Mouse (Mus musculus): ENCODE measurements around the gene Eif4a1. TPM values are rescaled to one million over a fixed set of nuclear protein-coding genes. Genes with fewer than 3 reads are reported as not detected.

The Eif4a1 gene
- polyA plus RNA-seq, 1 experiment from 2014 or later, result 310 TPM

GRCm38 (mm10) chr11:69698574-69698973 lies 26.4 kb upstream of the Eif4a1 start:
- Histone ChIP-seq H3K27ac (no peak overlapping the region), H3K4me1 (replicated peaks) (peaks cover 15% of the 10 kb centered on the region), H3K9me3 (replicated peaks) (no peaks in the 10 kb centered on the region), H3K27me3 (no peaks in the 10 kb centered on the region), H3K9ac (no peak overlapping the region), H3K4me2 (no peak overlapping the region), H3K36me3 (no peaks in the 10 kb centered on the region), H3K4me3 (no peak overlapping the region)
- WGBS, result 65% methylated on average over 5 of the region's 5 CpGs
- ATAC-seq (replicated peaks; ENCODE audit: insufficient number of reproducible peaks, insufficient read depth, low FRiP score, low read depth), result no peak

DNA sequence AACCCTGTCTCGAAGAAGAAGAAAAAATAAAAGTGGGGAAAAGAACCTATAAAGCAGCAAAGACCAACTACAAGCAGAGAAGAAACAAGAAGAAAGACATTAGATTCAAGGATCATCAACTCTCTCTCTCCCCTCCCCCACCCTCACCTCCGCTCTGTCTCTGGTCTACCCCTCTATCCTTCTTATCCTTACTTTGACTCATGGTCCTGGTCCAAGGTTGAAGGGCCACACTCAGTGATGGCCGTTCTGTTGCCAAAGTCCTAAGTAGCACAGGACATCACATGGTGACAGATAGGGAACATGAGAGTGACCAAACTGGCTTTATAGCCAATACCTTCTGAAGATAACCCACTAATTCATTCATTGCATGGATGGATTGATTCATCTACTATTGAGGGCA lies 25.2 kb upstream of the Eif4a1 start:
- H3K4me3 ChIP-seq, result no peak overlapping the region
- no peak overlapping the region for H3K9ac ChIP-seq
- no peaks in the 10 kb centered on the region for H3K27me3 ChIP-seq
- H3K4me2 ChIP-seq, result no peak overlapping the region
- H3K9me3 ChIP-seq (replicated peaks), result no peaks in the 10 kb centered on the region
- ATAC-seq (replicated peaks; ENCODE audit: insufficient number of reproducible peaks, insufficient read depth, low FRiP score, low read depth), result no peak
- 81% methylated on average over 3 of the region's 3 CpGs for WGBS
- no peaks in the 10 kb centered on the region for H3K36me3 ChIP-seq
- H3K4me1 ChIP-seq (replicated peaks), result peaks cover 19% of the 10 kb centered on the region
- no peak overlapping the region for H3K27ac ChIP-seq

DNA sequence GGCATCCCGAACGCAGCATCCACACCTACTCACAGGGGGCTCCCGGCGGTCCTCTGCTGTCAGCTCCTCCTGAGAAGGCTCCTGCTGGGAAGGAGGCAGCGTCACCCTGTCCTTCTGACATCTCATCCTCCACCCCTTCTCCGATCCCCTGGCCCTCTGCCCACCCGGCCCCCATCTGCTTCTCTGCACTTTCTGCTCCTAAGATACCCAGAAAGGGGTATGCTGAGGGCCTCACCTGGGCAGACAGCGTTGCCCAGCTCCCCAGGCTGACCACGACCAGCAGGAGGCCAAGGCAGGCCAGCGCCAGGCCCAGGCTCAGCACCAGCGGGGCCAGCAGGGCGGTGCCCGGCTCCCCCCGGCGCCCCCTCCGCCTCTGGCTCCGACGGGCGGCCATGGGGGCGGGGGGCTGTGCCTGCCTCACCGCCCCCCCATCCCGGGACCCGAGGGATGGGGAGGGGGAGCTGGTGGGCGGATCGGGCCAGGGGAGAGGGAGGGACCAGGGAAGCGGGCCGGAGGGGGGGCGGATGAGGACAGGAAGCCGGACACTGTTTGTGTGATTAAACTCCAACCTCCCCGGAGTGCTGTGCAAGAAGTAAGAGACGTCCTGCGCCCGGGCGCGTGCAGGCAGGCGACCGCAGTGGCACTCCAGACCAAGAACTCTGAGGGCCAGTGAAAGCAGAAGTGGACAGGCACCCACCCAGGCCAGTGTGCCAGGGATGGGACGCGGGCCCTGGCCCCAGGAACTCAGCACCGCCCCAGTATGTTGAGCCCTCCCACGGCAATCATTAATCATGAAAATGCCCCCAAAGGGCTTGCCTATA lies 23.3 kb upstream of the Eif4a1 start, which contains the start of the genes Tnfsf12 and Tnfsfm13:
TSS of gene Tnfsf12 (minus strand) at position 489 of the 821 bp plus-strand sequence.
TSS of gene Tnfsfm13 (minus strand) at position 738 of the 821 bp plus-strand sequence.
- Histone ChIP-seq H3K4me3 (peak within 1 kb of the TSS; percentile 59), H3K27me3 (no peaks in the 10 kb centered on the region), H3K9me3 (replicated peaks) (no peaks in the 10 kb centered on the region), H3K27ac (peak within 1 kb of the TSS; percentile 73), H3K4me2 (peak within 1 kb of the TSS; percentile 90), H3K4me1 (replicated peaks) (peaks cover 19% of the 10 kb centered on the region), H3K9ac (peak within 1 kb of the TSS; percentile 69), H3K36me3 (no peaks in the 10 kb centered on the region)
- peak; percentile 78 for ATAC-seq (replicated peaks; ENCODE audit: insufficient number of reproducible peaks, insufficient read depth, low FRiP score, low read depth)
- WGBS, result 2% methylated on average over 41 of the region's 41 CpGs

GRCm38 (mm10) chr11:69695046-69695360 lies 22.8 kb upstream of the Eif4a1 start:
- H3K36me3 ChIP-seq, result no peaks in the 10 kb centered on the region
- no peaks in the 10 kb centered on the region for H3K9me3 ChIP-seq (replicated peaks)
- peak overlapping the region; percentile 59 for H3K4me3 ChIP-seq
- H3K27ac ChIP-seq, result peak overlapping the region; percentile 73; the same call in 1 of the 2 replicates
- no peaks in the 10 kb centered on the region for H3K27me3 ChIP-seq
- peak overlapping the region; percentile 90 for H3K4me2 ChIP-seq
- 29% methylated on average over 6 of the region's 6 CpGs for WGBS
- peak overlapping the region; percentile 69 for H3K9ac ChIP-seq
- peaks cover 19% of the 10 kb centered on the region for H3K4me1 ChIP-seq (replicated peaks)
- no peak for ATAC-seq (replicated peaks; ENCODE audit: insufficient number of reproducible peaks, insufficient read depth, low FRiP score, low read depth)

DNA sequence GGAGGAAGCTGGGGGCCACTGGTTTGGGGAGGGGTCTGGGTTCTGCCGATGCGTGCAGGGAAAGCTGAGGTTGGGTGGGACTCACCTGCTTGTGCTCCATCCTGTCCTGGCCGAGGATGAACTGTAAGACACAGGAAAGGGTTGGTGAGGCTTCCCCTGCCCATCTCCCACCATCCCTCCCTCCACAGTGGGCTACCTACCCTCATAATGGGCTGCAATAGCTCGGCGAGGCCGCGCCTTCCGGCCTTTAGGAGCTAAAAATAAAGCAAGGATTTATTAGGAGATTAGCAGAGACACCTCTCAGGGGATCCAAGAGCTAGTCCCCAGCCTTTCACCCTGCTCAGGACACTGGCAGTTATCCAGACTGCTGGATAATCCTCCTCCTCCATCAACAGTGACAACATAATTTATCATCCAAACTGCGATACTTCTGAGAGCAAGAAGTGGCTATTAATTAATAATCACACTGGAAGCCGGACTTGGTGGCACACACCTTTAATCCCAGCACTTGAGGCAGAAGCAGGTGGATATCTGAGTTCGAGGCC lies 21.3 kb upstream of the Eif4a1 start:
- Histone ChIP-seq H3K9me3 (replicated peaks) (no peaks in the 10 kb centered on the region), H3K4me2 (no peak overlapping the region), H3K27ac (no peak overlapping the region), H3K36me3 (no peaks in the 10 kb centered on the region), H3K9ac (no peak overlapping the region), H3K4me1 (replicated peaks) (peaks cover 13% of the 10 kb centered on the region), H3K4me3 (no peak overlapping the region), H3K27me3 (no peaks in the 10 kb centered on the region)
- WGBS, result 44% methylated on average over 11 of the region's 11 CpGs
- ATAC-seq (replicated peaks; ENCODE audit: insufficient number of reproducible peaks, insufficient read depth, low FRiP score, low read depth), result no peak

- Histone ChIP-seq H3K9me3 (replicated peaks) (no peaks in the 10 kb centered on the region), H3K27me3 (no peaks in the 10 kb centered on the region), H3K4me3 (no peak overlapping the region), H3K4me1 (replicated peaks) (peaks cover 13% of the 10 kb centered on the region), H3K36me3 (no peaks in the 10 kb centered on the region), H3K9ac (no peak overlapping the region), H3K4me2 (no peak overlapping the region), H3K27ac (no peak overlapping the region)
- 86% methylated on average over 6 of the region's 6 CpGs for WGBS
- ATAC-seq (replicated peaks; ENCODE audit: insufficient number of reproducible peaks, insufficient read depth, low FRiP score, low read depth), result no peak
These were observed 20.6 kb upstream of the Eif4a1 start for GRCm38 (mm10) chr11:69692863-69693262.

- H3K9me3 ChIP-seq (replicated peaks), result no peaks in the 10 kb centered on the region
- H3K27ac ChIP-seq, result no peak overlapping the region
- H3K4me3 ChIP-seq, result no peak overlapping the region
- no peaks in the 10 kb centered on the region for H3K27me3 ChIP-seq
- no peak overlapping the region for H3K9ac ChIP-seq
- 70% methylated on average over 9 of the region's 9 CpGs for WGBS
- H3K4me1 ChIP-seq (replicated peaks), result peaks cover 13% of the 10 kb centered on the region
- H3K4me2 ChIP-seq, result no peak overlapping the region
- no peak for ATAC-seq (replicated peaks; ENCODE audit: insufficient number of reproducible peaks, insufficient read depth, low FRiP score, low read depth)
- no peaks in the 10 kb centered on the region for H3K36me3 ChIP-seq
These were observed 20.1 kb upstream of the Eif4a1 start for GRCm38 (mm10) chr11:69692196-69692811.

- ATAC-seq (replicated peaks; ENCODE audit: insufficient number of reproducible peaks, insufficient read depth, low FRiP score, low read depth), result no peak
- H3K9me3 ChIP-seq (replicated peaks), result no peaks in the 10 kb centered on the region
- peaks cover 28% of the 10 kb centered on the region for H3K4me1 ChIP-seq (replicated peaks)
- H3K36me3 ChIP-seq, result no peaks in the 10 kb centered on the region
- 97% methylated on average over 1 of the region's 1 CpGs for WGBS
- H3K4me2 ChIP-seq, result no peak overlapping the region
- no peaks in the 10 kb centered on the region for H3K27me3 ChIP-seq
- no peak overlapping the region for H3K9ac ChIP-seq
- no peak overlapping the region for H3K4me3 ChIP-seq
- H3K27ac ChIP-seq, result no peak overlapping the region
These were observed 17.7 kb upstream of the Eif4a1 start for GRCm38 (mm10) chr11:69689891-69690290.

- no peak for ATAC-seq (replicated peaks; ENCODE audit: insufficient number of reproducible peaks, insufficient read depth, low FRiP score, low read depth)
- Histone ChIP-seq H3K4me3 (no peak overlapping the region), H3K9me3 (replicated peaks) (no peaks in the 10 kb centered on the region), H3K9ac (no peak overlapping the region), H3K36me3 (no peaks in the 10 kb centered on the region), H3K27me3 (no peaks in the 10 kb centered on the region), H3K4me1 (replicated peaks) (peaks cover 38% of the 10 kb centered on the region), H3K4me2 (peak overlapping the region; percentile 8; the same call in 1 of the 2 replicates), H3K27ac (peak overlapping the region; percentile 82)
- 56% methylated on average over 5 of the region's 5 CpGs for WGBS
These were observed 14.8 kb upstream of the Eif4a1 start for GRCm38 (mm10) chr11:69687061-69687460.

- Histone ChIP-seq H3K9me3 (replicated peaks) (no peaks in the 10 kb centered on the region), H3K9ac (no peak overlapping the region), H3K4me1 (replicated peaks) (peaks cover 38% of the 10 kb centered on the region), H3K4me3 (no peak overlapping the region), H3K27ac (peak overlapping the region; percentile 82), H3K36me3 (no peaks in the 10 kb centered on the region), H3K27me3 (no peaks in the 10 kb centered on the region), H3K4me2 (peak overlapping the region; percentile 8; the same call in 1 of the 2 replicates)
- 9% methylated on average over 4 of the region's 4 CpGs for WGBS
- ATAC-seq (replicated peaks; ENCODE audit: insufficient number of reproducible peaks, insufficient read depth, low FRiP score, low read depth), result no peak
These were observed 14.2 kb upstream of the Eif4a1 start for GRCm38 (mm10) chr11:69686377-69686776.

DNA sequence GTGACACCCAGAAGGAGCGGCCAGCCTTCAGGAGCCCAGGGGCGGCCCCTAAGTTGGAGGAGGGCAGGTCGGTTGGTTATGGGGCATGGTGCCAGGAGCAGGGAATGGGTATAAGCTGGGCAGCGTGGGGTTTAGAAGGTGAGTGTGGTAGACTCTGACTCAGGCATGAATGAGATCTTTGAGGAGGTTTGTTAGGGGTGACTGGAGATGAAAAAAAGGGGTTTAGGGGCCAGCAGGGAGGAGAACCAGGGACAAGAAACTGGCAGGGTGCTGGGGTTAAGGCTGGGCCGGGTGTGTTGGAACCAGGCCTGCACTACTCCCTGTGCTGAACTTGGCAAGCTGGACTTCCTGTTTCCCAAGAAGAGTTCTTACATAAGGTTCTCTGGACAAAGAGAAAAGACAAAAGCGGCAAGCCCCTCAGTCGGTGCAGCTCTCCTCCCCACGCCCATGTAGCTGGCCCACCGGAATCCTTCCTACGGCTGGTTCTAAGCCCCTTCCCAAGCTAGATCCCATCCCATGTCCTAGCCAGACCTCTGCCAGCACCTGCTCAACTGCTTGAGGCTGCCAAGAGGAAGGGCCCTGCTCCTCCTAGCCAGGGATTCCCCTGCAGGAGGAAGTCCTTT lies 13.4 kb upstream of the Eif4a1 start, which contains the start of gene Tnfsf13:
TSS of gene Tnfsf13 (minus strand) at position 259 of the 623 bp plus-strand sequence.
- WGBS, result 42% methylated on average over 10 of the region's 10 CpGs
- Histone ChIP-seq H3K36me3 (no peaks in the 10 kb centered on the region), H3K9ac (no peak within 1 kb of the TSS; the same call in 1 of the 2 replicates), H3K4me3 (no peak within 1 kb of the TSS), H3K9me3 (replicated peaks) (no peaks in the 10 kb centered on the region), H3K27ac (peak within 1 kb of the TSS; percentile 82), H3K27me3 (no peaks in the 10 kb centered on the region), H3K4me2 (peak within 1 kb of the TSS; percentile 27; the same call in 1 of the 2 replicates), H3K4me1 (replicated peaks) (peaks cover 44% of the 10 kb centered on the region)
- 0 out of 2 replicates have a peak, but pooled peaks have one; percentile 12 for ATAC-seq (replicated peaks; ENCODE audit: insufficient number of reproducible peaks, insufficient read depth, low FRiP score, low read depth)
